Mouse (Mus musculus) T-helper 2 cell (primary cell): ENCODE measurements around the gene Otogl.

Experiments
- in situ Hi-C: fragments of 300-600 bp; cut with MboI, MseI; formaldehyde crosslinking; loops from one replicate; pipeline ENCODE4 v1.15.1; 2025; ENCODE audit warnings: high pct_unique_total_duplicates

Gene Otogl

DNA sequence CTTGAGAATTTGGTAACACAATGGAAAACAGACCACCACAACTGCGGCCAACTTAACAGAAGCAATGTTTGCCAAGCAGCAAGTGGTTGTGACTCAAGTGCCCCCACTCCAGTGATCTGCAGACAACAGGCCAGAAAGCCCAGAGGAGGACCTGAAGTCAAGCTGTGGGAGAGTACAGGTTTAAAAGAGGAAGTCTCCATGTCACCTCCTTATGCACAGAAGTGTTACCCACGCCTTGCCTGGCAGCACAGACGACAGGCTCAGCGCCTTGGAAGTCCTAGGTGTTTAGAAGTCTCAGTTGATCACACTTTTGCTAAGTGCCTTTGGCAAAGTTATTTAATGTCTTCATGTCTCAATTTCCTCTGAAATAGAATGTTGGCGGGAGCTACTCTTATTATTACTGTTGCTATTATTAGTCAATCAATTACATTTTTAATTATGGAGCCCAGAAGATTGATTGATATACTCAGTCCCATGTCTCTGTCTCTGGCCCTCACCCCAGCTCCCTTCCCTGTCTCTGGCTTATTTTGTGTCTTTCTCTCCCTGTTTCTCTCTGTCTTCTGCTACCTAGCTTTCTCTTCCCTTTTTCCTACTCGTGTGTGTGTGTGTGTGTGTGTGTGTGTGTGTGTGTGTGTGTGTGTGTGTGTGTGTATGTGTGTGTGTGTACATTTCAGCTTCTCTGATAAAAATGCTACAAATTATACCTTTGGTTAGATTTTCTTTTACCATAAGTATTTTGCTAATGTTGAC is 101.1 kb downstream of the Otogl start:
- in situ Hi-C loops, result no loop called here

DNA sequence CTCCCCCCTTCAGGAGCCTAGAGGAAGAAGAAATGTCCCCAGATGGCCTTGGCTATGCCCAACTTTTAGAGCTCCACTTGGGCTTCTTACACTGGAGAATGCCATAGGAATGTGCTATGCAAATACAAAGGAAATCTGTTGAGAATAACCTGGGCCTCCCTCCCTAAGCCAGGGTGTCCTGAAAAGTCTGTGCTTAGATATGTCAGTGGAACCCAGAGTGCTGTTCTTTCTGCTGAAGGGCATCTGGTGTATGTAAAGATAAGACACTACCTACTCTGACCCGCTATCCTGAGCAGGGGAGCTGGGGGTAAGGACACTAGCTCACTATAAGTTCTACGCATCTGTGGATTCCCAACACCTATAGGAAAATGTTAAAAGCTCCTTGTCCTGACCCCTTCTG is 106.7 kb downstream of the Otogl start:
- in situ Hi-C loops, result no loop called here

DNA sequence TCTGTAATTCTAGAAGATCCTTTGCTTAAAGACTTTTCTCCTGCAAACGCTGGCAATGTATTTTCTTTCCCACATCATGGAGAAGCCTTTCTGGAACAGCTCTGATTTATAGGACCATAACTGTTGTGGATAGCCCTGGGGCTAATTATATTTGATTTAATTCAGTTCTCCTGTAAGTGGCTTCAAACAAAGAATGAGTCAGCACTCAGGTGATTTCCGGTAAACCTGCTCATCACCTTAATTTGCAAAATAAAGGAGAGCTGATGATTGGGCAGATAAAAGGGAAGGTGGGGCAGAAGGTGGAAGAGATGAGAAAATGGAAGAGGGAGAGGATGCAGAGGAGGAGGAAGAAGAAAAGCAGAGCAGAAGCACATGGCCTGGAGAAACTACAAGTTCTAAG is 107.6 kb downstream of the Otogl start:
- in situ Hi-C loops, result loop anchor here (5.0 kb wide), 1 partner anchor 633 kb away; no protein-coding TSS in a partner anchor

DNA sequence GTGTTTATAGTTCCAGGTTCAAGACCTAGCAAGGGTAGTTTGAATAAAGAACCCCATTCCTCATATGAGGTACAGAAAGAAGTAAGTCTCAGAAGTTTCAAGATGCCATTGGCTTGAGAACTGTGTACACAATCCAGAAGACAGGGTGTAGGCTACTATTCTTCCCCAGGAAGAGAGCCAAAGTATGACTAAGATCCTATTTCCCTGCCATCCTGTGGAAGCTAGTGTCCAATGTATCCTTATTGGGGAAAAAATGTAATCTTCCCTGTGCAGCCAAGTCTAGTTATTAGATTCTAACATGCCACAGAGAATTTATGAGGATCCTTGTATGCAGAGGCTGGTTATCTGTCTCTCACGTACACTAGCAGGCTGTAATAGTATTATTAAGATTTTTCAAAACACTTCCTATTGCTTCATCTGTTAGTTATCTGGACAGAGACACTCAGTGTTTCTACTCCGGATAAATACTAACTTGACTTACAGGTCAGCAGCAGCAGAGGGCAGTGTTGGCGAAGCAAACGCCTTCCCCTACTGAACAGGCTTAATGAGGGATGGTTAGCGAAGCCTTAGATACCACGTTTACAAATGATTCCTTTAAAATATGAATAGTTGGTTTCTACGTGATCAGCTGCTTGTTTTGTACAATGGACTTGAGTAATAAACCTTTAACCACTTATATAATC is 112.1 kb downstream of the Otogl start:
- in situ Hi-C loops, result loop anchor here (5.0 kb wide), 1 partner anchor 637 kb away; no protein-coding TSS in a partner anchor

DNA sequence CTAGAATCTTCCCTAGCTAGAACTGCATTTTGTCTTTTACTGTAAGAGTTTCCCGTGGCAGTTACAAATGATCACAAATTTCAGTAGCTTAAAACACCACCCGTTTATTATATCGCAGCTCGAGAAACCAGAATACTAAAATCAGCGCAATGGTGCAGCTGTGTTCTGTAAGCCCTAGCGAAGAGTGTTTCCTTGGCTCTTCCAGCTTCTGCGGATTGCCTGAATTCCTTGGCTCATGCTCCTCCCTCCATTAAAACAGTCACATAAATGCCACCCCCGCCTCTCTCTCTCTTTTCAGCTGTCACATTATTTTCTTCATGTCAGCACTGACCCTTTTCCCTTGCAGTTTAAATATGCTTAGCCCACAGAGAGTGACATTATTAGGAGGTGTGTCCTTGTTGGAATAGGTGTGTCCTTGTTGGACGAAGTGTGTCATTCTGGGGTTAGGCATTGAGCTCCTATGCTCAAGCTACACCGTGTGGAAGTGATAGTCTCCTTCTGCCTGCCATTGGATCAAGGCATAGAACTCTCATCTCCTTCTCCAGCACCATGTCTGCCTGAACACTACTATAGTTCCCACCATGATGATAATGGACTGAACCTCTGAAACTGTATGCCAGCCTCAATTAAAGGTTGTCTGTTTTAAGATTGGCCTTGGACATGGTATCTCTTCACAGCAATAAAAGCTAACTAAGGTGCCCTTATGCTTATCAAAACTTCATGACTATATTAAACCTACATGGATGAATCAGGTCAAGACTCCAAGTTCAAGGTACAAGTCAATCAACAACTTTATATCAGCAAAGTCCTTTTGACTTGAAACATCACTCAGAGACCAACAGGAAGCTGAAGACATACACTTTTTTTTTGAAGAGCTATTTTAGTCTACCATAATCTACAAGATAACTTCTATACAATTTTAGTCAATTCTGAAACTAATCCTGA is 116.8 kb downstream of the Otogl start:
- in situ Hi-C loops, result no loop called here

DNA sequence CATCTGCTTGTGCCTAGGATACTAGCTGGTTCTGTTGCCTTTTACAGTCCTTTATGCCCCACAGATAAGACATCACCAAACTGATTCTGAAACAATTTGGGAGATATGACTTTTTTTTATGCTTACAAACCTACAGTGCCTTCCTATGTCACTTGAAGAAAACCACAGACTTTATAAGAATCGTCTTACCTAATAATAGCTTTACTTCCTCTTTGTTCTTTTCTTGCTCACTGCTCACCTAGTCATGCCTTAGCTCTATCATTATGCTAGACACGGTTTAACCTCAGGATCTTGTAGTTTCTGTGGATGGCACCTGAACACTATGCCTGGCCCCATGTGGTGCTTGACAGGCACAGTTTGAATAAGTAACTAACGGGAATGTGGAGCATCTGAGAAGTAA is 119.4 kb downstream of the Otogl start:
- in situ Hi-C loops, result no loop called here

DNA sequence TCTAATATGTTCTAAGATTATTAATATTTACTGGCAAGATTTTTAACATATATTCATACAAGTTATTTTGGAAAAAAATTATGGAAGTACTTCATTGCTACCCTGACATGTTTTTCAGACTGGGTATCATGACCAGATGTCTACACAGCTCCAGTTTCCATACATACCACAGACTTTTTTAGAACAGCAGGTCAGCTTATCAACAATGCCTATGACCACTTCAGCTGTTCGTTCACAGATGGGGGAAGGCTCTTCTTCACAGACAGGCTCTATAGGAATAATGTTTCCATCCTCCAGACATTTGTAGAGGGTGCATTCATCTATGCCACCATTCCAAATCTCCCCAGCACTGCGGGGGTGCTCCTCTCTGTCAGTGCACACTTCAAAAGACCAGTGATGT is 132.4 kb downstream of the Otogl start:
- in situ Hi-C loops, result no loop called here

DNA sequence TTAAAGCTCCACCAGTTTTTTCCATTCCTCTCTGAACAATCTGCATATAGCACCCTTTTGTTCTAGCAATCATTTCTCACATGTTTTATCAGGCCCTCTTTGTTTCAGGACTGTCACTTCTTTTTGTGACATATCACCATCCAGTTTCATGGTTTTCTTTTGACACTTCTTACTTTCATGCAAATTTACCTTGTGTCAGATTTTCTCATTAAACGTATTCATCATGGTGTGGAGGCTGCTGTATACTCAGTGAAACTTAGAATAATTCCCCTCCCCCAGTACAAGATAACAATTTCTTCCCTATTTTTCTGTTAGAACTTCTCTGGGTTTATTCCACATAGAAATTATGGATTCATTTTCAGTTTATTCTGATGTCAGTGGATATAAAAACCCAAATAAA is 152.3 kb downstream of the Otogl start:
- in situ Hi-C loops, result loop anchor here (10.0 kb wide), 1 partner anchor 315 kb away; no protein-coding TSS in a partner anchor

DNA sequence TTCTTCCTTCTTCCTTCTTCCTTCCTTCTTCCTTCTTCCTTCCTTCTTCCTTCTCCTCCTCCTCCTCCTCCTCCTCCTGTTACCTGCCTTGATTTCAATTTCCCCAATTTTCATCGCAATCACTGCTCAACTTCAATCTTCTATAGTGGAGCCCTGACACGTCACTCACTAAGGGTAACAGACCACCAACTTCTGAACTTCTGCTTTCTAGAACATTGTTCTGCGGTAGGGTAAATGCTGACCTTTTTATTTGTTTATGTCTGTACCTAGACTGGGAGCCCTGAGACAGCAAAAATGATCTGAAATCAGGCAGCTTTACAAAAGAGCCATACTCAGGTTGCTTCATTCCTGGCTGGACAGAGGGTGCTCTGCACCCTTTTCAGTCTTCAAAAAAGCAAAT is 158.5 kb downstream of the Otogl start:
- in situ Hi-C loops, result loop anchor here (10.0 kb wide), 1 partner anchor 309 kb away; no protein-coding TSS in a partner anchor

DNA sequence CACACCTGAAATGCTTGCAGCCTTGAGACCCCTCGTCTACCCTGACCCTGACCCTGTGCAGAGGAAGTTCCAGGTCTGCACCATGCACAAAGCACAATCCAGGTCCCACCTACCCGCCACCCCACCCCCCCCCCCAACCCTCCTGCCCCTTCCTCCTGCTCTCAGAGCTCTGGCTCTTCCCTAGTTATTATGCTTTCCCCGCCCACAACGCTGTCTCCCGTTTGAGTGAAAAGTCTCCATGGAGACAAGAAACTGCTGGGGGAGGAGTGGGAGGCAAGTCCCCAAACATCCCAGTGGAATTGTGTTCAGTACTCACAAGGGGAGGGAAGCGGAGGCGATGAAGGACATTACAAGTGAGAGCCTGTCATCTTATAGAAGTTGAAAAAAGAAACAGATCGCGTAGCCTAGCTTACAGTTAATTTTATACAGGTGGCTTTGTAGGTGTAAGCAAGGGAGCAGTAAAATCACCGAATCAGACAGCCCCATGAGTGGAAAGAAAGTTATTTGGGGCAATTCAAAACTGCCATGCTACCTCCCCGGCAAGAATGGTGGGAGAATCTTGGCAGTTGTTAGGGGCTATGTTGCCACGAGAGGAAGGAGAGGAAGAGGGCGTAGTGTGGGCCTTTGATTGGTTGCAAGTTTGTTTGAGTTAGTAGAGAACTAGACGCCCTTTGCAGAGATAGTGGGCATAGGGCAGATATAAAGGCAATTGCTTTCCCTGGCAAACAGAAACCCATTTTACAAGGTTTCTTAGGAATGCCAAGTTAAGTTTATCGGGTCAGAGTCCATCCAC is 159.4 kb downstream of the Otogl start:
- in situ Hi-C loops, result loop anchor here (10.0 kb wide), 1 partner anchor 308 kb away; no protein-coding TSS in a partner anchor

DNA sequence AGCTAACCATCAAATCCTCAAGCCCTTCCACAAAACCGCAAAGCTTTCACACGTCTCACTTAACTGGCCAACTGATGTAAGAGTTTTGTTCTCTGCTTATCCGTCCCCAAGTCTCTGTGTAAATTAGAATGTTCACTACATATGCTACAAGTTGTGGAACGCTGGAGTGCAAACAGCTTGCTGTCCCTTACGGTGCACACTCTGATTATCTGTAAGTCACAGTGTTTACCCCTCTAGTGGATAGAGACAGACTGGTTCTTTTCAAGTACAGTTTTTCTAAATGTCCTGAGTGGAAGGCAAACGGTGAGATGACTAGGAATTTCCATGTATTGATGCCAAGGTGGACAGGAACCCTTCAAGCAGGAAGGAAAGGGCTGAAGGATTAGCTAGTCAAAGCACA is 160.0 kb downstream of the Otogl start:
- in situ Hi-C loops, result loop anchor here (10.0 kb wide), 1 partner anchor 307 kb away; no protein-coding TSS in a partner anchor

DNA sequence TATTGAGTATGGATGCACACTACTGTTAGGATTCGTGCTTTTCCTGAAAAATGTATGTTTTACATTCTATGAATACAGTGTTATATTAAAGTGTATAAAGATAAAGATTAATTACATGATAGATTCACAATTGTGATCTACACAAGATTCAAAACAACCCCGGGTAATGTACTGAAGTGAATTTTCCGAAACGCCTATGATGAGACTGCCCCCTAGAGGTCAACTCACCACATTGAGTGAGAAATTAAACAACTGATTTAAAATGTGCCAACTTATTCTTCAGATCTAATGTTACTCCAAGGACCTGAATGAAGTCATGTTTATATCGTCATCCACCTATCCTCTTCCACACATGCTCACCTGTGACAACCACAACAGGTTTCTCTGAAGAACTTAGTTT is 164.4 kb downstream of the Otogl start:
- in situ Hi-C loops, result no loop called here

DNA sequence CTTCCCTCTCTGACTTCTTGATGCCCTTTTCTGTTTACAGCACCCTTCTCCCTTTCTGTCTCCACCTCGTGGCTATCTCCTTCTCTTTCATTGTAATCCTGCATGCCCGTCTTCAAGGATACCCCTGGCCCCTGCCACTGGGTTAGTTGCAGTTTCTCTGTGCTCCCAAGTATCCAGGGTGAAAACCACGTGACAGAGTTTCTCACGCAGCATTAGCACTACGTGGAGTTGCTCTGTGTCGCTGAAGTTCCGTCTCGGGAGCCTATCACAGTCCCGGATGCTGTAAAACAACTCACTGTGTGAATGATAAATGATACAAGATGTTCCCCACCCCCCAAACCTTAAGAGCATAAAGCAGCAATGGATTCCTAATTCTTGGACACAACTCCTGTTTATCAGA is 165.2 kb downstream of the Otogl start:
- in situ Hi-C loops, result no loop called here

DNA sequence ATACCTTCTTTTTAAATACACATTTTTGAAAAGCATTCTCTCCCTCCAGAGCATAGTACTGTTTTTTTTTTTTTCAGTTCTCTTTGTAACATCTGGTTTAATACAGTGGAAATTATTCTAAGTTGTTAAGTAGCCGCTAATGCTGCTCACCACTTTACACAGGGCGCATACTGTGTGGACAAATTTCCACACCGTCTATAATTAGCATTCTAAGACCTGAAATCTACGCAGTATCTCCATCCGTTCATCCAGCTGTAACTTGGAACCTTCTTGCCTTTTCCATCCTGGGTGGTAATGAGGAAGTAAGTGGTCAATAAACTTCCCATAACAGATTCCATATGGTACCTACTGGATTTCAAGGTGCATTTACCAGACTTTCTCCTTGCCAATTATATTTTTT is 172.1 kb downstream of the Otogl start:
- in situ Hi-C loops, result no loop called here

DNA sequence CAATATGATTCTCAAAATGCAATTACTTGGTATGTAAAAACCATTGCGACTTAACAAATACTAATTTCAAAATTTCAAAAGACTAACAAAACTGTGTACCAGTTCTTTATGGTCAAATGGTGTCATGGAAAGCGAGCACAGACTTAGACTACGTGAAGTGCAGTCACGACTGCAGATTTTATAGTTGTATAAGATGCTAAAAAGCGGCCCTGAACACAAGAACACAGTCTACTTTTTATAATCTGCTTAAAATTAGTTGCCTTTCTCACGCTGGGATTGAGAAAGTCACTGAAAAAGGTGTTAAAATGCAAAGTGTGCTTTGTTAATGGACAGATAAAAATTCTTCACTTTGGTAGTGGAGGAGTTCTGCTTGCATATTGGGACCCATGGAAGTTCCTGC is 174.2 kb downstream of the Otogl start:
- in situ Hi-C loops, result no loop called here

DNA sequence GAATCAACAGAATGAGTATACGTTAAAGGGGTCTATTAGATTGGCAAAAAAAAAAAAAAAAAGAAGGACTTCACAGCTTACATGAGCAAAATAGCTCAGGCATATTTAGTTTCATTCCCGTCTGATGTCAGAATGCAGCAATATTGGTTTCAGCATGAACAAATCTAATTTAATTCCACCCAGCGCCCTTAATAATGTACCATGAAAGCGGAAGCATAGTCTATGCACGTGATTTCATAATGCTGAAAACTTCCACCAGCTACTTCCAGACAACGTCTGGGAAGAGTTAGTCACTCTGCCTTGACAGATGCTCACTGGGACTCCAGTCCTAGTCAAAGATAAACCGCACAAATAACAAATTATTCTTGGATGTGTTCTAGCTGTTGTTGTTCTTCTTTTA is 176.5 kb downstream of the Otogl start:
- in situ Hi-C loops, result no loop called here

DNA sequence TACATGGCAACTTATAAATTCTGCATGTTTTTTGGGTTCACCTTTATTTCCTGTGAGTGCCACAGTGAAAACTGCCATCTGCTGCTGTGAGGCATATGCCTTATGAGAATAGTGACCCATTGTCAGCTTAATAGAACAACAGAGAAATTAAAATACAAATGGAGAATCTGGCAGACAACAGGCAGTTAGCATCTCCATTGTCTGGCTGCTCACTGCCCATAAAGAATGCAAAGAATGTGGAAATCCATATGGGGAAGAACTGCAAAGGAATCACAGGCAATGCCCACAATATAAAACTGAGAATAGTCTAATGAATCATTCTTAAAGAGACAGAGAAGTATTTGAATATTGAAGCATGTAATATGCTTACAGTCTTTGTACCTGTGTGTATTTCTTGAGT is 177.6 kb downstream of the Otogl start:
- in situ Hi-C loops, result no loop called here

DNA sequence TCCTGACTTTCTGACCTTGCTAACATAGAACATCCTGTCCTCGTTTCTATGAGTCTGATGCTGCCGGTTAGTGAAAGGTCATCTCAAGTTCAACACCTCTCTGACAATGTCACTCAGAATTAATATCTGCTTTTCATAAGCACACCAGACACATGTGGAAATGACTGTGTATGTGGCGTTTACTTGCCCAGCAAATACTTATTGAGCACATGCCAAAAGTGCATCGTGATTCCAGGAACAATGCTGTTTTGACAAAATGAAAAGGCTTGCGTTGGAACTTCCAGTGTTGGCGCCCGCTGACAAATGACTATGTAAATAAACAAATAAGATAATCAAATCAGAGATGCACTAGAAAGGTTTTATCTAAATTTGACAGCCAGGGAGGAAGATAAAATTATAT is 186.3 kb downstream of the Otogl start:
- in situ Hi-C loops, result no loop called here

DNA sequence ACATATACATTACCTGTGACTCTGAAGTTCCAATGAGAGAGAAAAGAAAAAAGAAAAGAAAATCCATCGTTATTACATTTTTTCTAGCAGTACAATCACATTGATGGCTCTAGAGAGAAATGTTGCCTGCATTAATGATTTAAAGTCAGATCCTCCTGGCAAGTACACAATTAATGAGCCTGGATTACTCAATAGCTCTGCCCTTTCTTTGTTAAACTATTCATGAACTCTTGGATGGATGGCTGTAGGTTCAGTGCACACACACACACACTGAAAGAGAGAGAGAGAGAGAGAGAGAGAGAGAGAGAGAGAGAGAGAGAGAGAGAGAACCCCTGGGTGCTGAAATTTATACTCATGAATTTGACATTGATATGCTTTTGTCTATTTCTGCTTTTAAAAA is 192.1 kb downstream of the Otogl start, which contains the start of gene Ptprq:
Gene Ptprq (minus strand): TSS at position 246 of the 400 bp plus-strand sequence.
- in situ Hi-C loops, result no loop called here
